Mouse (Mus musculus) kidney, postnatal 36 days (tissue): ENCODE data around the gene Mrpl28.

ENCODE experiments used
- DNase-seq, 2 experiments: peaks; one replicate each; pipeline ENCODE4 v3.0.0; 2021 to 2022; ENCODE audit warnings: mixed read lengths in 2 of 2

Mrpl28 gene

GRCm38 (mm10) chr17:26123267-26123684, at the start of gene Mrpl28:
Gene Mrpl28 (plus strand): TSS chr17:26123500.
- peak; percentile 97 to 98 for DNase-seq

- DNase-seq: no peak
Measured at GRCm38 (mm10) chr17:26075246-26075645, 48.1 kb upstream of the Mrpl28 start.

GRCm38 (mm10) chr17:26078851-26079250, 44.4 kb upstream of the Mrpl28 start:
- DNase-seq: no peak

- no peak for DNase-seq
Measured at GRCm38 (mm10) chr17:26080867-26081266, 42.4 kb upstream of the Mrpl28 start.

- DNase-seq: no peak
Measured at GRCm38 (mm10) chr17:26087059-26087564, 36.2 kb upstream of the Mrpl28 start.

- peak; percentile 93 to 94 for DNase-seq
Measured at GRCm38 (mm10) chr17:26089905-26090632, 33.2 kb upstream of the Mrpl28 start, which contains the start of gene Decr2. Gene Decr2 (minus strand): TSS chr17:26090337.

GRCm38 (mm10) chr17:26094531-26095110, 28.7 kb upstream of the Mrpl28 start:
- DNase-seq: no peak

GRCm38 (mm10) chr17:26095121-26095740, 28.1 kb upstream of the Mrpl28 start, which contains the start of gene Nme4:
Gene Nme4 (minus strand): TSS chr17:26095602.
- peak; percentile 37 to 72 for DNase-seq

- DNase-seq: no peak
Measured at GRCm38 (mm10) chr17:26098461-26098860, 24.8 kb upstream of the Mrpl28 start.

- DNase-seq: peak in 1 of 2 experiments; percentile 51
Measured at GRCm38 (mm10) chr17:26099316-26099715, 24.0 kb upstream of the Mrpl28 start.

GRCm38 (mm10) chr17:26100166-26100565, 23.1 kb upstream of the Mrpl28 start:
- DNase-seq: no peak

GRCm38 (mm10) chr17:26101478-26101877, 21.8 kb upstream of the Mrpl28 start:
- DNase-seq: peak; percentile 77 to 89

- DNase-seq: no peak
Measured at GRCm38 (mm10) chr17:26105619-26106018, 17.7 kb upstream of the Mrpl28 start.

- no peak for DNase-seq
Measured at GRCm38 (mm10) chr17:26110156-26110555, 13.1 kb upstream of the Mrpl28 start.

GRCm38 (mm10) chr17:26111024-26111423, 12.3 kb upstream of the Mrpl28 start:
- DNase-seq: no peak

- DNase-seq: no peak
Measured at GRCm38 (mm10) chr17:26111722-26112121, 11.6 kb upstream of the Mrpl28 start.

GRCm38 (mm10) chr17:26112751-26113150, 10.5 kb upstream of the Mrpl28 start:
- DNase-seq: no peak

- peak; percentile 84 to 92 for DNase-seq
Measured at GRCm38 (mm10) chr17:26113181-26113948, 9.9 kb upstream of the Mrpl28 start, which contains the start of gene Tmem8. Gene Tmem8 (plus strand): TSS chr17:26113299.

GRCm38 (mm10) chr17:26114061-26114460, 9.2 kb upstream of the Mrpl28 start:
- DNase-seq: peak; percentile 72 to 80

- peak in 1 of 2 experiments; percentile 30 for DNase-seq
Measured at GRCm38 (mm10) chr17:26114461-26114860, 8.8 kb upstream of the Mrpl28 start.

GRCm38 (mm10) chr17:26115205-26115898, 7.9 kb upstream of the Mrpl28 start:
- DNase-seq: peak; percentile 90 to 95

- DNase-seq: peak; percentile 66 to 78
Measured at GRCm38 (mm10) chr17:26115956-26116487, 7.3 kb upstream of the Mrpl28 start.
